Mouse (Mus musculus) limb, embryonic 14.5 days (tissue): Measurements from ENCODE around the gene Fhdc1. TPM values are rescaled to one million over a fixed set of nuclear protein-coding genes. Genes with fewer than 3 reads are reported as not detected.
A peak's percentile ranks its signal among the peaks of the same experiment; 100 is the strongest.

ENCODE experiments used
- ATAC-seq: fragments of 200-750 bp; cut with Nextera tagmentation; 2 replicates; pipeline ENCODE4 v1.8.0; 2017; ENCODE audit warnings: low read depth, moderate number of reproducible peaks, moderate TSS enrichment; ENCODE audit not compliant: low FRiP score
- DNase-seq: peaks from one replicate; pipeline ENCODE4 v3.0.0-alpha.2; 2015; ENCODE audit warnings: low spot score
- H3K27ac ChIP-seq: fragments of 300-500 bp; sonication (generic); replicated peaks from 2 replicates; pipeline ENCODE4 v1.5.1; 2014; ENCODE audit warnings: low read depth, mild to moderate bottlenecking, low read length, moderate library complexity, mixed read lengths
- H3K27me3 ChIP-seq: fragments of 300-500 bp; sonication (generic); 2 replicates; pipeline ENCODE4 v1.6.1; 2014; ENCODE audit warnings: low read length, mixed read lengths; ENCODE audit not compliant: control insufficient read depth, insufficient read depth
- H3K36me3 ChIP-seq: fragments of 300-500 bp; sonication (generic); 2 replicates; pipeline ENCODE4 v1.6.1; 2014; ENCODE audit warnings: mild to moderate bottlenecking, low read length, moderate library complexity, mixed read lengths; ENCODE audit not compliant: control insufficient read depth, insufficient read depth
- H3K4me1 ChIP-seq: fragments of 300-500 bp; sonication (generic); 2 replicates; pipeline ENCODE4 v1.6.1; 2014; ENCODE audit warnings: antibody characterized with exemption, low read length, mixed read lengths; ENCODE audit not compliant: control insufficient read depth, insufficient read depth
- H3K4me2 ChIP-seq: fragments of 300-500 bp; sonication (generic); replicated peaks from 2 replicates; pipeline ENCODE4 v1.6.1; 2014; ENCODE audit warnings: low read depth, mild to moderate bottlenecking, low read length, moderate library complexity; ENCODE audit not compliant: severe bottlenecking
- H3K4me3 ChIP-seq: fragments of 300-500 bp; sonication (generic); replicated peaks from 2 replicates; pipeline ENCODE4 v1.5.1; 2014; ENCODE audit warnings: low read length
- H3K9ac ChIP-seq: fragments of 300-500 bp; sonication (generic); 2 replicates; pipeline ENCODE4 v1.6.1; 2014; ENCODE audit warnings: mild to moderate bottlenecking, low read depth, low read length, moderate library complexity; ENCODE audit not compliant: severe bottlenecking
- H3K9me3 ChIP-seq: fragments of 300-500 bp; sonication (generic); 2 replicates; pipeline ENCODE4 v1.6.1; 2016; ENCODE audit warnings: low read length; ENCODE audit not compliant: control insufficient read depth
- POLR2A ChIP-seq: fragments of 200-500 bp; IDR thresholded peaks from 2 replicates; pipeline ENCODE4 v1.8.0; 2012; ENCODE audit warnings: inconsistent platforms, mild to moderate bottlenecking, moderate library complexity, borderline replicate concordance; ENCODE audit not compliant: insufficient read depth, insufficient read length; ENCODE audit errors: extremely low read depth
- WGBS: fragments of 180-500 bp; shearing (Covaris S2); extraction: QIAGEN DNeasy Blood & Tissue Kit; methylation state at CpG from one replicate; pipeline ENCODE4 v1.1.7; 2014; 5-methylcytosine and 5-hydroxymethylcytosine counted together
- polyA plus RNA-seq, 2 experiments: library from polyadenylated mRNA; depleted of rRNA in 1 of 2; stranded (reverse) in 1 of 2; unstranded in 1 of 2; fragments of >200 nt; fragmentation: Nextera tagmentation in 1 of 2; extraction: Ambion mirVana in 1 of 2; gene quantifications; 2 replicates each; pipeline versions ENCODE4 v1.2.1 to v1.2.3; 2012 to 2014

Gene Fhdc1
- polyA plus RNA-seq (2012; rRNA removed) (2.7 and 2.9 TPM in 2 replicates), polyA plus RNA-seq (2014; fragmentation: Nextera tagmentation; extraction: Ambion mirVana) (6.0 and 7.5 TPM in 2 replicates)

DNA sequence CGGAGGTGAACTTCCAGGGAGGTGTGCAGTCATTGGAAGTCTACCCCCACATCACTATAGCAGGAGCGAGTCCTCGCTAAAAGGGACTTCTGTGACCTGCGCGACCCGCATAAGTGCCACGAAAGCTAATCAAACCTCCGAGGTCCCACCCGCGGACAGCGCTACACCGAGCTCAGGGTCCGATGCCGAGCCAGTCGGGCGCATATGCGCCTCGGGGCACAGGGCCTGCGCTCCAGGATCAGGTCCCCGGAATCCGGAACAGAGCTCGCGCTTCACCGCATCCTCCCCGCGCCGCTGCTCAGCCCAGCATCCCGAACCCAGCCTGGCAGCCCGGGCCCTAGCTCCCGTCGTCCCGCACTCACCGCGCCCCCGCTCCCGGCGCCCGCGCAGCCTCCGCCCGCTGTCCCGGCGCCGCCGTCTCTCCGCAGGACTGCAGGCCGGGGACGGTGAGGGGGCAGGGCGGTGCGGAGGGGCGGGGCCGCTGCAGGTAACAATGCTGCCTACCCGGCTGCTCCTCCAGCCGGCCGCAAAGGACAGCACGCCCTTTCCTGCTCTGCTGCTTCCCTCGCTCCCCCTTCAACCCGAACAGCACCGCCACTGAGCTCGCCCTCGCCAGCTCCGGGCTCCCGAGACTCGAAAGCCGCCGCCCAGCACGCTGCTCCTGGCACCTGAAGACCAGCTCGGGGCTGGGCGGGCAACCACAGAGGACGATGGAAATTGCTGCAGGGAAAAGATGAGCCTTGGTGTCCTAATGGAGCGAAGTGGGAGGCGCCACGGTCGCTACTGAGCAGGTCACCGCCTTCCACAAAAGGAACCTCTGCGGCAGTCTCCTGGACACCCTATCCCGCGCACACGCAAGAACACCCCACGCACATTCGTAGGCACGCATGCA, at the start of gene Fhdc1:
TSS of gene Fhdc1 (minus strand) at position 424 of the 892 bp plus-strand sequence.
- Histone ChIP-seq H3K4me2 (peak within 1 kb of the TSS; percentile 100), H3K9ac (peak within 1 kb of the TSS; percentile 65), H3K36me3 (no peaks in the 10 kb centered on the region), H3K27ac (no peak within 1 kb of the TSS), H3K4me1 (peaks cover 12% of the 10 kb centered on the region; the same call in 1 of the 2 replicates), H3K9me3 (no peaks in the 10 kb centered on the region), H3K4me3 (peak within 1 kb of the TSS; percentile 64), H3K27me3 (peaks cover 30% of the 10 kb centered on the region)
- ATAC-seq, result peak; percentile 68
- no peak for DNase-seq
- WGBS, result 2% methylated on average over 46 of the region's 82 CpGs
- no peak for TF ChIP-seq POLR2A

DNA sequence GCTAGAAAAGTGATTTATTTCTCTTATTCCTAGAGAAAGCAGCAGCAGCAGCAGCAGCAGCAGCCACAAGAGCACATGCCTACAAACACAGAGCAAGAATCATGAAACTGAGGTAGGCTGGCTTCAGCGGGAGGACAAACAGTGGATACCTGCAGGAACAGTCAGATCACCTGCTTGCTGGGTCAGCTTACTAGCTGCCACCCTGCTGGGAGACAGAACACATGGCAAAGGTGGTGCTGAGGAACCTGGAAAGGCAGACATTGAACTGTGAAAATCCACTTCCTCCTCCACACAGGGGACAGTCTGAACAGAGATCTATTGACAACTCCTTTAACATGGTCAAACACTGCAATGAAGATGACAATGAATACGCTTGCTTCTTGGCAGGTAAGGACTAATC, 48.8 kb upstream of the Fhdc1 start:
- ATAC-seq (no peak), DNase-seq (no peak)
- no peaks in the 10 kb centered on the region for H3K4me1 ChIP-seq
- H3K4me2 ChIP-seq, result no peak overlapping the region
- 73% methylated on average over 2 of the region's 2 CpGs for WGBS
- no peak overlapping the region for H3K27ac ChIP-seq
- no peaks in the 10 kb centered on the region for H3K9me3 ChIP-seq
- TF ChIP-seq POLR2A, result no peak
- no peak overlapping the region for H3K9ac ChIP-seq
- H3K27me3 ChIP-seq, result no peaks in the 10 kb centered on the region
- H3K4me3 ChIP-seq, result no peak overlapping the region
- H3K36me3 ChIP-seq, result peaks cover 16% of the 10 kb centered on the region; the same call in 1 of the 2 replicates

DNA sequence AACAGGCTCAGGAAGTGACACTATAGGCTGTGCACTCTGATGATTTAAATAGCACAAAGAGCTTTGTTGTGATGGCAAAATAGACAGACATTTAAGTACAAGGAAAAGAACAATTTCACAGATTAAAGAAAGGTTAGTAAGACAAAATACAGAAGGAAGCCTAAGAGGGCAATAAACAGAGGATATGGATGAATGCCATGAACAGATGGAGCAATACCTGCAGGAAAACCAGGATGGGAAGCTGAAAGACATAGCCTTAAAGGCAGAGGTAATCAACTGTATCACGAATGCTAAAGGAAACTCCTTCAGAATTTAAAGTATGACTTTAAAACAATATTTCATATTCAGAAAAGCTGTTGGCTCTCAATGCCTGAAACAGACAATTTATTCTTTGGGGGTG, 44.7 kb upstream of the Fhdc1 start:
- no peaks in the 10 kb centered on the region for H3K27me3 ChIP-seq
- H3K4me1 ChIP-seq, result no peaks in the 10 kb centered on the region
- H3K4me2 ChIP-seq, result no peak overlapping the region
- DNase-seq (no peak), ATAC-seq (no peak)
- H3K36me3 ChIP-seq, result peaks cover 16% of the 10 kb centered on the region; the same call in 1 of the 2 replicates
- no peak overlapping the region for H3K4me3 ChIP-seq
- no peak for TF ChIP-seq POLR2A
- 77% methylated on average over 1 of the region's 1 CpGs for WGBS
- H3K9me3 ChIP-seq, result no peaks in the 10 kb centered on the region
- no peak overlapping the region for H3K9ac ChIP-seq
- H3K27ac ChIP-seq, result no peak overlapping the region

- no peaks in the 10 kb centered on the region for H3K9me3 ChIP-seq
- no peak overlapping the region for H3K4me3 ChIP-seq
- peaks cover 18% of the 10 kb centered on the region for H3K36me3 ChIP-seq
- 77% methylated on average over 3 of the region's 3 CpGs for WGBS
- H3K27ac ChIP-seq, result no peak overlapping the region
- no peak overlapping the region for H3K9ac ChIP-seq
- H3K4me1 ChIP-seq, result no peaks in the 10 kb centered on the region
- H3K27me3 ChIP-seq, result no peaks in the 10 kb centered on the region
- TF ChIP-seq POLR2A, result no peak
- no peak overlapping the region for H3K4me2 ChIP-seq
- DNase-seq (no peak), ATAC-seq (no peak)
Measured at GRCm38 (mm10) chr3:84516163-84516562, 35.9 kb upstream of the Fhdc1 start.

DNA sequence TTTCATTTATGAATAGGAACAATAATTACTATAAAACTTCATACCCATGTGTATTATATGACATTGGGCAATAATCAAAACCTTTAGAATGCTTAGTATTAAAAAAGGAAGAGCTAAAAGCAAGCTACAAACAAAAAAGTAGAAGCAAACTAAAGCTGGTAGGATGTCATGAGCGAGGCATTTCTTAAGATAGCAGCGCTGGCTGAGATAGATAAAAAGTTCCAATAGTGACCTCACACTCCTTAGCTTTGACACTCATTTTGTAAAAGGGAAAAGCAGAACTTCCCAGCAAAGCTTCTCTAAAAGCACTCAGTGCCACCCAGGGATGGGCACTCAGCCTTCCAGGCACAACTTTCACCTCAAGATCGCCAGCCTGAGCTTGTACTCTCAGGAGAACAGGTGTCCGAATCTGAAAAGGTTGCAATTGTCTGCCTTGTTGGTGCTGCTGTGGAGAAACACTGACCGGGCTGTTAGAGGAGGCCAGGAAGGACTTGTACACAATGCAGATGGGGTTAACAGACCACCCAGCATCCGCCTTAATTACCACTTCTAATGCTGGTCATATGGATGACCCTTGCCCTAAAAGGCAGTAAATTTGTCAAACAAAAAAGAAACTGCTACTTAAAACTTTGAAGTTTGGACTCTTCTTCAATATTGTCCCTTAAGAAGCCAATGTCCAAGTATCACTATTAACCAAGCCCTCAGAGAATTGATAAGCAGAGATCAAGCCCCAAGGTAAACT, 32.7 kb upstream of the Fhdc1 start:
- TF ChIP-seq POLR2A, result no peak
- no peak for DNase-seq
- 46% methylated on average over 6 of the region's 6 CpGs for WGBS

More for the DNA sequence above, 32.7 kb upstream of the Fhdc1 start:
- Histone ChIP-seq H3K27ac (no peak overlapping the region), H3K4me1 (no peaks in the 10 kb centered on the region), H3K27me3 (no peaks in the 10 kb centered on the region), H3K9ac (no peak overlapping the region), H3K36me3 (peaks cover 11% of the 10 kb centered on the region; the same call in 1 of the 2 replicates), H3K4me3 (no peak overlapping the region), H3K4me2 (no peak overlapping the region), H3K9me3 (no peaks in the 10 kb centered on the region)
- ATAC-seq, result no peak
